Mouse (Mus musculus): ENCODE measurements around the gene Ihh. TPM values are rescaled to one million over a fixed set of nuclear protein-coding genes. Genes with fewer than 3 reads are reported as not detected.

Ihh gene
- total RNA-seq (2023): under 1 TPM; 0.33 to 0.42 TPM

GRCm38 (mm10) chr1:74951556-74952210, at the start of gene Ihh:
Ihh (minus strand) TSS chr1:74951672.

DNA sequence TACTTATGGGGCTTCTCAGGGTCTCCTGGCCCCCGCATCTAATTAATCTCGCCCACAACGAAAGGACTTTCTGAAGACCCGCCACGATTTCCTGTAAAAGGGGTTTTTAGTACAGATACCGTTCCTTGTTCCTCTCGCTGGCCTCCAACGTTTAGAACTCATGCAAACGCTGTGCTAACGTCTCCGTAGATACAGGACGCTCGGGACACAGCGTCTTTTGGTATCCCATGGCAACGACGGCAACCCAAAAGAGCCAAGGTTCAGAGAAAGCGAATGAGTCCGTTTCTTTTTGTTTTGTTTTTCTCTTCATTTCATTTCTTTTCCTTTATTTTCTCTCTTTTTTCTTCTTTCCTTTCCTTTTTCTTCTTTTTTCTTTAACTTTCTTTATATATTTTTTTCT, 16.1 kb downstream of the Ihh start, which contains the start of gene Cfap65:
Gene Cfap65 (minus strand): TSS at position 198 of the 400 bp plus-strand sequence.

Other genes starting within 250 kb of the Ihh start
- gene Cyp27a1, start 238.1 kb downstream of the Ihh start, total RNA-seq (2023): 100 to 1,000 TPM; 183 to 203 TPM
- not detected for gene Prkag3, start 202.5 kb downstream of the Ihh start, total RNA-seq (2023)
- gene Wnt6, start 179.8 kb downstream of the Ihh start, total RNA-seq (2023): 1 to 10 TPM; 3.7 to 6.5 TPM
- not detected for gene Wnt10a, start 160.2 kb downstream of the Ihh start, total RNA-seq (2023)
- gene Cdk5r2, start 96.7 kb downstream of the Ihh start, total RNA-seq (2023): not detected
- not detected for gene Fev, start 66.3 kb downstream of the Ihh start, total RNA-seq (2023)
- not detected for gene Cryba2, start 58.5 kb downstream of the Ihh start, total RNA-seq (2023)
- gene Cfap65, start 16.1 kb downstream of the Ihh start, total RNA-seq (2023): not detected
- 1 to 10 TPM; 4.4 to 4.8 TPM for gene Nhej1, start 173.5 kb upstream of the Ihh start, total RNA-seq (2023)
- gene Slc23a3, start 182.2 kb upstream of the Ihh start, total RNA-seq (2023): 1 to 10 TPM; 1.2 TPM
- gene Cnppd1, start 191.0 kb upstream of the Ihh start, total RNA-seq (2023): 100 to 1,000 TPM; 115 to 119 TPM
- gene Retreg2, start 191.1 kb upstream of the Ihh start, total RNA-seq (2023): 10 to 100 TPM; 66.3 to 67.3 TPM
- gene Zfand2b, start 217.0 kb upstream of the Ihh start, total RNA-seq (2023): 10 to 100 TPM; 46.1 to 59.1 TPM
- gene Abcb6, start 228.7 kb upstream of the Ihh start, total RNA-seq (2023): 1 to 10 TPM; 3.4 to 4.9 TPM
- 10 to 100 TPM; 20.9 to 22.2 TPM for gene Ankzf1, start 240.5 kb upstream of the Ihh start, total RNA-seq (2023)
- gene Atg9a, start 240.5 kb upstream of the Ihh start, total RNA-seq (2023): 10 to 100 TPM; 51.1 to 58.9 TPM